Mouse (Mus musculus): ENCODE data around the gene Trem2. TPM values are rescaled to one million over a fixed set of nuclear protein-coding genes. Genes with fewer than 3 reads are reported as not detected.

Trem2 gene
- total and polyA plus RNA-seq, 3 experiments, result not detected

- Histone ChIP-seq H3K9ac (ENCODE audit: insufficient read depth, low read depth) (no peak overlapping the region), H3K27ac (ENCODE audit: insufficient read depth, low read depth) (no peak overlapping the region), H3K9me3 (replicated peaks; ENCODE audit: low read length) (peaks cover 3% of the 10 kb centered on the region), H3K27me3 (replicated peaks) (no peaks in the 10 kb centered on the region), H3K36me3 (replicated peaks in 1 of 2; ENCODE audit: control insufficient read depth in 1 of 2, insufficient read depth in 1 of 2, low read length in 1 of 2) (no peaks in the 10 kb centered on the region), H3K79me2 (replicated peaks; ENCODE audit: control insufficient read depth, extremely low read depth, insufficient read depth, poor library complexity, severe bottlenecking) (no peaks in the 10 kb centered on the region), H3K4me1 (ENCODE audit: control insufficient read depth in 1 of 2, insufficient read depth in 2 of 2) (peaks cover 0 to 32% of the 10 kb centered on the region in 2 experiments; a peak in 2 of 4 replicates), H3K4me2 (ENCODE audit: insufficient read depth, low read depth, poor library complexity, severe bottlenecking) (no peak overlapping the region), H3K4me3 (replicated peaks in 1 of 3; ENCODE audit: low read depth in 2 of 3, low read length in 2 of 3, poor library complexity in 1 of 3) (no peak overlapping the region)
- in situ Hi-C loops (cut with MboI; ENCODE audit: low pct_ligation_motif_present, low pct_unique_long_range_greater_than_20kb, low sequenced_read_pairs) (no loop called here), dilution Hi-C loops (cut with MboI; ENCODE audit: extremely low pct_ligation_motif_present, extremely low pct_unique_long_range_greater_than_20kb, low sequenced_read_pairs) (no loop called here)
- TF ChIP-seq CHD1 (IDR thresholded peaks at IDR 0.05; ENCODE audit: low read depth, low read length) (no peak), NRF1 (IDR thresholded peaks at IDR 0.05; ENCODE audit: low read depth, low read length) (no peak), POLR2A (IDR thresholded peaks at IDR 0.05; ENCODE audit: low read depth, low read length) (no peak), ETS1 (conservative IDR thresholded peaks at IDR 0.05; ENCODE audit: low read depth, low read length) (no peak), TCF12 (IDR thresholded peaks at IDR 0.05; ENCODE audit: low read depth, low read length) (no peak), HCFC1 (IDR thresholded peaks at IDR 0.05; ENCODE audit: low read depth, low read length) (no peak), USF2 (conservative IDR thresholded peaks at IDR 0.05; ENCODE audit: low read depth, low read length) (no peak), ZMIZ1 (IDR thresholded peaks at IDR 0.05; ENCODE audit: low read depth, low read length) (no peak), ELF1 (IDR thresholded peaks at IDR 0.05; ENCODE audit: low read depth, low read length) (no peak)
- DNase-seq (ENCODE audit: extremely low read depth), result no peak
These were observed 5.9 kb upstream of the Trem2 start for GRCm38 (mm10) chr17:48340267-48340666.

GRCm38 (mm10) chr17:48341947-48342346, 4.3 kb upstream of the Trem2 start:
- H3K4me2 ChIP-seq (ENCODE audit: insufficient read depth, low read depth, poor library complexity, severe bottlenecking), result no peak overlapping the region
- H3K36me3 ChIP-seq (replicated peaks in 1 of 2; ENCODE audit: control insufficient read depth in 1 of 2, insufficient read depth in 1 of 2, low read length in 1 of 2), result no peaks in the 10 kb centered on the region
- no peak overlapping the region for H3K9ac ChIP-seq (ENCODE audit: insufficient read depth, low read depth)
- in situ Hi-C loops (cut with MboI; ENCODE audit: low pct_ligation_motif_present, low pct_unique_long_range_greater_than_20kb, low sequenced_read_pairs), result no loop called here
- H3K27ac ChIP-seq (ENCODE audit: insufficient read depth, low read depth), result no peak overlapping the region
- no peak for DNase-seq (ENCODE audit: extremely low read depth)
- H3K27me3 ChIP-seq (replicated peaks), result no peaks in the 10 kb centered on the region
- no peak overlapping the region for H3K4me3 ChIP-seq (replicated peaks in 1 of 3; ENCODE audit: low read depth in 2 of 3, low read length in 2 of 3, poor library complexity in 1 of 3)
- dilution Hi-C loops (cut with MboI; ENCODE audit: extremely low pct_ligation_motif_present, extremely low pct_unique_long_range_greater_than_20kb, low sequenced_read_pairs), result no loop called here
- peaks cover 0 to 27% of the 10 kb centered on the region in 2 experiments; a peak in 2 of 4 replicates for H3K4me1 ChIP-seq (ENCODE audit: control insufficient read depth in 1 of 2, insufficient read depth in 2 of 2)
- peaks cover 3% of the 10 kb centered on the region for H3K9me3 ChIP-seq (replicated peaks; ENCODE audit: low read length)
- TF ChIP-seq ZMIZ1 (IDR thresholded peaks at IDR 0.05; ENCODE audit: low read depth, low read length), result no peak
- no peaks in the 10 kb centered on the region for H3K79me2 ChIP-seq (replicated peaks; ENCODE audit: control insufficient read depth, extremely low read depth, insufficient read depth, poor library complexity, severe bottlenecking)

DNA sequence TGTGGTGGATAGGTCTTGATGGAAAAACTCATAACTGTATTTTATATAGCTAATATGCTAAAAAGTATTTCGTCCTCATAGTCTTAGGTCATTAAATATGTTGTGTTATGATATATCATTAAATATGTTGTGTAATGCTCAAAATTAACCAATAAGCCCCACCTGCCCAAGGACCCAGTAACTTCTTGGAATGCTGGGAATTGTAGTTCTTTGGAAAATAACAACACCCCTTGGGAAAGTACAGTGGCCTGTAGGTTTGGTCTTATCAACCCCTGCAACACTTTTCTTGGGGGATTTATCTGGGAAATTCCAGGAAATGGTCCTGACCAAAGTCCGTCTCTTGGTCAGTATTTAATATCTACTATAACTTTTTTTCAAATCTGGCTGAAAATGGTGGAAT, 3.1 kb upstream of the Trem2 start:
- dilution Hi-C loops (cut with MboI; ENCODE audit: extremely low pct_ligation_motif_present, extremely low pct_unique_long_range_greater_than_20kb, low sequenced_read_pairs), result no loop called here
- DNase-seq (ENCODE audit: extremely low read depth), result no peak

More for the DNA sequence above, 3.1 kb upstream of the Trem2 start:
- TF ChIP-seq POLR2A (IDR thresholded peaks at IDR 0.05; ENCODE audit: low read depth, low read length), result no peak
- no peak for TF ChIP-seq ELF1 (IDR thresholded peaks at IDR 0.05; ENCODE audit: low read depth, low read length)
- TF ChIP-seq IRF4 (IDR thresholded peaks at IDR 0.05; ENCODE audit: low read depth, low read length), result no peak
- no peak for TF ChIP-seq ZMIZ1 (IDR thresholded peaks at IDR 0.05; ENCODE audit: low read depth, low read length)
- no peak for TF ChIP-seq E2F4 (IDR thresholded peaks at IDR 0.05; ENCODE audit: insufficient replicate concordance, low read depth, low read length)
- TF ChIP-seq GABPA (IDR thresholded peaks at IDR 0.05; ENCODE audit: insufficient replicate concordance, low read depth, low read length), result no peak
- TF ChIP-seq ZKSCAN1 (IDR thresholded peaks at IDR 0.05; ENCODE audit: borderline replicate concordance, low read depth, low read length), result no peak
- TF ChIP-seq NELFE (IDR thresholded peaks at IDR 0.05; ENCODE audit: low read depth, low read length), result no peak
- no peak for TF ChIP-seq JUN (IDR thresholded peaks at IDR 0.05; ENCODE audit: insufficient read depth, low read depth, low read length)
- TF ChIP-seq JUND (conservative IDR thresholded peaks at IDR 0.05; ENCODE audit: low read depth, low read length), result no peak
- no peak for TF ChIP-seq ZNF384 (IDR thresholded peaks at IDR 0.05; ENCODE audit: low read depth, low read length)
- TF ChIP-seq SIN3A (IDR thresholded peaks at IDR 0.05; ENCODE audit: low read length), result no peak
- no peak for TF ChIP-seq UBTF (IDR thresholded peaks at IDR 0.05; ENCODE audit: low read depth, low read length)
- no peak for TF ChIP-seq CTCF (conservative IDR thresholded peaks at IDR 0.05 in 1 of 2, IDR thresholded peaks at IDR 0.05 in 1 of 2; ENCODE audit: low read depth in 2 of 2, low read length in 2 of 2)
- no peak for TF ChIP-seq MAX (IDR thresholded peaks at IDR 0.05; ENCODE audit: low read length)
- no peak for TF ChIP-seq MEF2A (IDR thresholded peaks at IDR 0.05; ENCODE audit: borderline replicate concordance, low read depth, low read length)
- TF ChIP-seq HCFC1 (IDR thresholded peaks at IDR 0.05; ENCODE audit: low read depth, low read length), result no peak
- Histone ChIP-seq H3K4me3 (replicated peaks in 1 of 3; ENCODE audit: low read depth in 2 of 3, low read length in 2 of 3, poor library complexity in 1 of 3) (no peak overlapping the region), H3K4me1 (ENCODE audit: control insufficient read depth in 1 of 2, insufficient read depth in 2 of 2) (peaks cover 0 to 21% of the 10 kb centered on the region in 2 experiments; a peak in 2 of 4 replicates), H3K4me2 (ENCODE audit: insufficient read depth, low read depth, poor library complexity, severe bottlenecking) (no peak overlapping the region), H3K9me3 (replicated peaks; ENCODE audit: low read length) (peaks cover 3% of the 10 kb centered on the region), H3K9ac (ENCODE audit: insufficient read depth, low read depth) (no peak overlapping the region), H3K36me3 (replicated peaks in 1 of 2; ENCODE audit: control insufficient read depth in 1 of 2, insufficient read depth in 1 of 2, low read length in 1 of 2) (no peaks in the 10 kb centered on the region), H3K27me3 (replicated peaks) (no peaks in the 10 kb centered on the region), H3K79me2 (replicated peaks; ENCODE audit: control insufficient read depth, extremely low read depth, insufficient read depth, poor library complexity, severe bottlenecking) (no peaks in the 10 kb centered on the region), H3K27ac (ENCODE audit: insufficient read depth, low read depth) (no peak overlapping the region)
- in situ Hi-C loops (cut with MboI; ENCODE audit: low pct_ligation_motif_present, low pct_unique_long_range_greater_than_20kb, low sequenced_read_pairs), result no loop called here

All from CH12.LX (cell line).